In the genomic region with DNA sequence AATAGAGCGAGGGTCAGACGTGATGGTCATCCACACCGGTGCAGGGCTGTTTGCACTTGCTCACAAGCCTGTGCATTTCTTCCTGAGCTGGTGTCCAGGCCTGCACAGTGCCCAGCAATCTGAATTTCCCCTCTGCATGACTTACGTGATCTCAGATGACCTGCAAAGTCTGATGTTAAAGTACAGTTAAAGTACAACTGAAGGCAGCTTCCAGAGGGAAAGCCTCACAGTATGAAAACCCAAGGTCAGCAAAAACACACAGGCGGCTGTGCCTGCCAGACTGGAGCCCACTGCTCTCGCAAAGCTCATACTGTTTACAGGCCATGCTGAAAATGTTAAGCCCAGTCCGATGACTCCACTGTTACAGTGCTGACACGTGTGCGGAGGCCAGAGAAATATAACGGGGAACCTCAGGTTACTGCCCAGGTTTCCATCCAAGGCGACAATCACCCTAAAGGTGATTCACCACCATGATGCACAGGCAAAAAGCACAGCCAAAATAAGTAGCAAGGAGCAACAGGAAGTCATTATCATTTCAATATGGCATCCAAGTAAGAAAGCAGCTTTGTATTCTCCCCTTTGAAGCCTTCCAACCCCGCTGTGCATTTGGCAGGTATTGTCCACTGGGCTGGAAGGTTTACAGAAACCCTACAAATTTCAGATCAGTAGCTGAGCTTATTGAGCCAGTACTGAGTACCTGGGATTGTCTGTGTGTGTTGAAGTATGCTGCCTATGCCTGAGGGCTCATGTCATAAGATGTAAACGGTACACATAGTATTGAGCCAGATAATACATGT, we compare ENCODE assay signal across 16 mouse cellular contexts.
DNase-seq lines count a peak whose midpoint lies in the region; ATAC-seq lines count a peak whose summit lies in the region.
"Had no signal": no experiment of that assay in that cellular context is flagged by ENCODE, and none has a peak within 500 bp of the region (broad histone marks: within the 10 kb centered on the region; RNA-seq: fewer than 3 reads in every experiment).

No protein-coding gene starts in this region.

- H3K4me2 ChIP-seq in liver, embryonic 15.5 days: no peak overlapping the region
- H3K4me2 ChIP-seq: forebrain, embryonic 15.5 days had no signal

- H3K27ac ChIP-seq in liver, embryonic 15.5 days (replicated peaks): no peak overlapping the region
- H3K27ac ChIP-seq: forebrain, embryonic 15.5 days; liver, embryonic 14.5 days; midbrain, embryonic 10.5 days had no signal

- no peaks in the 10 kb centered on the region; the same call in 1 of the 2 replicates for H3K4me1 ChIP-seq in liver, embryonic 15.5 days (replicated peaks)

- H3K9ac ChIP-seq in liver, embryonic 15.5 days: no peak overlapping the region
- H3K9ac ChIP-seq: forebrain, embryonic 15.5 days; liver, embryonic 14.5 days had no signal

- H3K27me3 ChIP-seq in liver, embryonic 15.5 days: no peaks in the 10 kb centered on the region
- H3K27me3 ChIP-seq: forebrain, embryonic 15.5 days had no signal

- WGBS in liver, embryonic 15.5 days (ENCODE audit: insufficient replicate concordance): 66% methylated on average over 13 of the region's 13 CpGs

- H3K36me3 ChIP-seq in liver, embryonic 15.5 days (replicated peaks): no peaks in the 10 kb centered on the region
- H3K36me3 ChIP-seq: forebrain, embryonic 15.5 days; midbrain, embryonic 10.5 days had no signal

- peak; percentile 55 to 76 for DNase-seq in cerebellum, postnatal 10 days
- no peak for DNase-seq in cerebellum, adult 8-10 months
- no peak for DNase-seq in liver
- peak; percentile 61 to 82 for DNase-seq in kidney, adult 8-10 months
- no peak for DNase-seq in thymus, postnatal 0 days (ENCODE audit: low spot score)
- no peak for DNase-seq in neural tube, embryonic 10.5 days (ENCODE audit: extremely low spot score, low spot score)
- DNase-seq: adrenal gland, adult 8-10 months; embryo, embryonic 11 days; heart, adult 18-20 months; lung, postnatal 36 days; thymus, postnatal 36 days had no signal

- H3K4me3 ChIP-seq in liver, embryonic 15.5 days (replicated peaks): no peak overlapping the region
- H3K4me3 ChIP-seq: forebrain, embryonic 15.5 days; midbrain, embryonic 10.5 days had no signal

- peak; percentile 61 for ATAC-seq in liver, embryonic 15.5 days (ENCODE audit: insufficient read depth)
- ATAC-seq: forebrain, embryonic 15.5 days; intestine, postnatal 0 days had no signal

- no peaks in the 10 kb centered on the region for H3K9me3 ChIP-seq in liver, embryonic 15.5 days (replicated peaks)
- H3K9me3 ChIP-seq: forebrain, embryonic 15.5 days; midbrain, embryonic 10.5 days had no signal

Comparison
In these comparisons a context has a peak if more than half of its experiments do, and no peak if none do; other contexts are left out.
1. DNase-seq: peak in cerebellum, postnatal 10 days (2 of 2) and kidney, adult 8-10 months (2 of 2); none in cerebellum, adult 8-10 months (single experiment), liver (single experiment), thymus, postnatal 0 days (single experiment) and neural tube, embryonic 10.5 days (single experiment).